Mouse (Mus musculus) small intestine, adult 2 months (tissue): Measurements from ENCODE around the gene Hoxa3.

ENCODE experiments used
- CTCF ChIP-seq: fragments of 200-500 bp; IDR thresholded peaks from 2 replicates; pipeline ENCODE4 v1.5.1; 2012; ENCODE audit warnings: low read depth, mild to moderate bottlenecking, control low read depth, inconsistent platforms, low read length, moderate library complexity, mixed read lengths; ENCODE audit not compliant: insufficient replicate concordance, insufficient read length; ENCODE audit errors: extremely low read depth
- POLR2A ChIP-seq: fragments of 200-500 bp; IDR thresholded peaks from 2 replicates; pipeline ENCODE4 v1.6.1; 2012; ENCODE audit warnings: low read depth, mild to moderate bottlenecking, control low read depth, inconsistent platforms, low read length, moderate library complexity

DNA sequence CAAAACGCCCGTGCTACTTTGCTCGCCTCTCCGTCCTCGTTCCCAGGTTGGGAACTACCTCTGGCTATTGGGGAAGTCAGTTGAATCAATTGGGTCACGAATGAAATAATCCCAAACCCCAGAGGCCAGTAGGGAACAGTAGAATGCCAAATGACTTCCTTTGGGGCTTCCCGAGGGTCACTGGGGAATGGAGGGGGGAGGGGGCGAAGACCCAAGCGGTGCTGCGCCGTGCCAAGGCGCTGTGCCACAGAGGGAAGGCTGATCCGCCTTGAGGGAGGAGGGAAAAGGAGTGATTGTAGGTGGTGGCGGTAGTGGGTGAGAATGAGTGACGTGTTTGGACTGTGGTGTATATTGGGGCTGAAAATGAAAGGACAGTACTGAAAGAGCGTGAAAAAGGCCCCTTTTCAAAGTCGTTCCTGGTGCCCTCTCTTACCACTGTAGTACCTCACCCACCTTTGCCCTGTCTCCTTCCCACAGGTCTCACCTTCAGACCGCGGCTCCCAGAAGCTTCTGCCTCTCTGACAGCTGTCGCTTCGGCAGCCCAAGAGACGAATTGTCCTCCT lies 499 bp downstream of the Hoxa3 start:
- TF ChIP-seq POLR2A (no peak), CTCF (no peak)
